Mouse (Mus musculus) thymus, postnatal 14 days (tissue): ENCODE results near the gene Aurkb.

Source experiments
- DNase-seq: peaks from one replicate; pipeline ENCODE4 v3.0.0; 2021

Aurkb gene

DNA sequence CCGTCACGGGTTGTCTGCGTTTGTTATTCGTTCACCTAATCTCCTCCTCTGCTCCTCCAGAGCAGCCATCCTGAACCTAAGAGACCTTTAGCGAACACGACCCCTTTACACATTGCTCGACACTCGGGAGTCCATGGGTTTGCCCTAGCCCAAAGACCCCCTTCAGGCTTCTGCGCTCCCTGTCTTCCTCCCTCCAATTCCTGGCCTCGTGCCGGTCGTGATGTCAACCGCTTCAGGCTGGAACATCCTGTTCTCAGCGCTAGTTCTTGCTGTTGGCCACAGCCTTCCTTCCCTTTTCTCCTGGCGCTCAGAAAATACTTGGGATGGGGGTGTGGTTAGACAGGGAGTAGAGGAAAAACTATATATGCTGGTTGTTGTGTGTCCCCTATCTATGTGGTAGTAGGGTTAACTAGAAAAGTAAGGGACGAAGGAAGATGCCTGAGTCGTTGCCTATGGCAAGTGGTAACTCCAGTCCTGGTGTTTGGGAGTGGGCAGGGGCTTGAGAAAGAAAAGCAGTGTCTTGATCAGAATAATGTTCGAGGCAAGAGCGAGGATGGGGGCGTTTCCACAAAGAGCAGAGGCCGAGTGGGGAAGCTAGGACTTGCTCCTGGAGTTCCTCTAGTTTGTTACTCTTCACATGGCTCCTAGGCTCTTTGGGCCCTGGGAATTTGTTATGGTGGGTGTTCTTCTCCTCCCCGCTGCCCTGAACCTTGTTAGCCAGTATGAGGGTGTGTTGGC lies 53.9 kb downstream of the Aurkb start:
- no peak for DNase-seq

DNA sequence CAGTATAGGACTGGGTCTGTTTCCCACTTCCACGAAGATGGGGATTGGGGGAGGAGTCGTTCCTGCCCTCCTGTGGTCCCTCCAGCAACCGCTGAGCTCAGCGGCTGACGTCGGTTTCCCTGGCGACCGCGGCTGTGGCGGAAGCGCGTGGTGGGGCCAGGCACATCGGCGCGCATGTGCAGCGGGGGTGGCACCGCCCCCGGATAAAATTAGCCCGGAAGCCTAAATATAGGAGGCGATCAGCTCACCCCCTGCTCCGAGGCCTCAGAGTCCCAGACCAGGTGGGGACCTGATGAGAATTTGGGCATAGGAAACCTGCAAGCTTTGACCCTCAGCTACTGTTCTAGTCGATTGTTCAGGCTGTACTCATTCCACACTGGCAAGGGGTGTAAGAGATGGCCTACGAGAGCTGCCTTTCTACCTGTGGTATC lies 54.5 kb downstream of the Aurkb start:
- peak; percentile 93 for DNase-seq

DNA sequence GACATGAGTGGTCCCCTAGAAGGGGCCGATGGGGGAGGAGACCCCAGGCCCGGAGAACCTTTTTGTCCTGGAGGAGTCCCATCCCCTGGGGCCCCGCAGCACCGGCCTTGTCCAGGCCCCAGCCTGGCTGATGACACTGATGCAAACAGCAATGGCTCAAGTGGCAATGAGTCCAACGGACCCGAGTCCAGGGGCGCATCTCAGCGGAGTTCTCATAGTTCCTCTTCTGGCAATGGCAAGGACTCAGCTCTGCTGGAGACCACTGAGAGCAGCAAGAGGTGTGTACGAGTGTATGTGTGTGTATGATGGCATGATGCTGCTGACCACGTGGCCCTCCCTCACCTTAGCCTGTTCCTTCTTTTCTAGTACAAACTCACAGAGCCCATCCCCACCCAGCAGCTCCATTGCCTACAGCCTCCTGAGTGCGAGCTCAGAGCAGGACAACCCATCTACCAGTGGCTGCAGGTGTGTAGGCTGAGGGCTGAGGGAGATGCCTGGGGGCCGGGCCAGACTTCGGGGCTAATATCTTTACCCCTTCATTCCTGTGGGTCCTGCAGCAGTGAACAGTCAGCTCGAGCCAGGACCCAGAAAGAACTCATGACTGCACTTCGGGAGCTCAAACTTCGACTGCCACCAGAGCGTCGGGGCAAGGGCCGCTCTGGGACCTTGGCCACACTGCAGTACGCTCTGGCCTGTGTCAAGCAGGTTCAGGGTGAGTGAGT lies 55.4 kb downstream of the Aurkb start:
- no peak for DNase-seq
